14 mouse cellular contexts compared by ENCODE assay signal in genomic region chr4:136505426-136506215, GRCm38 (mm10). TPM values are rescaled to one million over a fixed set of nuclear protein-coding genes. Genes with fewer than 3 reads are reported as not detected.
DNase-seq lines count a peak whose midpoint lies in the region; ATAC-seq and TF ChIP-seq lines count a peak whose summit lies in the region.
"Had no signal": no experiment of that assay in that cellular context is flagged by ENCODE, and none has a peak within 500 bp of the region (broad histone marks: within the 10 kb centered on the region; RNA-seq: fewer than 3 reads in every experiment).

No protein-coding gene starts in this region.

- peak; percentile 45; the same call in 1 of the 2 replicates for TF ChIP-seq EP300 in lung, postnatal 0 days (IDR thresholded peaks at IDR 0.05)

- 0 out of 2 replicates have a peak overlapping the region, but pooled peaks have one; percentile 29 for H3K27ac ChIP-seq in heart, embryonic 12.5 days (ENCODE audit: poor library complexity, severe bottlenecking)
- H3K27ac ChIP-seq in heart, embryonic 11.5 days (ENCODE audit: low read depth, low read length): no peak overlapping the region
- no peak overlapping the region; the same call in 1 of the 2 replicates for H3K27ac ChIP-seq in lung, postnatal 0 days (ENCODE audit: low read length)
- no peak overlapping the region for H3K27ac ChIP-seq in cerebellum, adult 2 months (ENCODE audit: insufficient read depth, low read length)
- H3K27ac ChIP-seq: hindbrain, embryonic 15.5 days; neural tube, embryonic 15.5 days had no signal

- WGBS in heart, embryonic 12.5 days: 43% methylated on average over 2 of the region's 2 CpGs
- 46% methylated on average over 2 of the region's 2 CpGs for WGBS in heart, embryonic 11.5 days (ENCODE audit: insufficient replicate concordance)
- WGBS in lung, postnatal 0 days: 45% methylated on average over 2 of the region's 2 CpGs
- 62% methylated on average over 2 of the region's 2 CpGs for whole genome bisulfite sequencing in cerebellum, adult 2 months

- ATAC-seq in heart, embryonic 12.5 days (ENCODE audit: insufficient number of reproducible peaks, low FRiP score): no peak
- no peak for ATAC-seq in heart, embryonic 11.5 days (replicated peaks; ENCODE audit: insufficient number of reproducible peaks, low FRiP score, low TSS enrichment)
- peak; percentile 81 for ATAC-seq in lung, postnatal 0 days

- H3K36me3 ChIP-seq in heart, embryonic 12.5 days: no peaks in the 10 kb centered on the region
- no peaks in the 10 kb centered on the region for H3K36me3 ChIP-seq in heart, embryonic 11.5 days (ENCODE audit: control insufficient read depth, insufficient read depth, low read length)
- no peaks in the 10 kb centered on the region for H3K36me3 ChIP-seq in lung, postnatal 0 days (ENCODE audit: insufficient read depth, low read length)
- no peaks in the 10 kb centered on the region for H3K36me3 ChIP-seq in splenic B cell, adult 2 months (ENCODE audit: control insufficient read depth, insufficient read depth, low read length, poor library complexity, severe bottlenecking)
- H3K36me3 ChIP-seq: hindbrain, embryonic 15.5 days; neural tube, embryonic 15.5 days had no signal

- no peaks in the 10 kb centered on the region for H3K9me3 ChIP-seq in heart, embryonic 12.5 days (replicated peaks)
- no peaks in the 10 kb centered on the region for H3K9me3 ChIP-seq in heart, embryonic 11.5 days (replicated peaks; ENCODE audit: control insufficient read depth, low read length)
- no peaks in the 10 kb centered on the region for H3K9me3 ChIP-seq in lung, postnatal 0 days (ENCODE audit: low read length)
- H3K9me3 ChIP-seq: hindbrain, embryonic 15.5 days; neural tube, embryonic 15.5 days had no signal

- no peak for TF ChIP-seq POLR2A in cerebellum, adult 2 months (IDR thresholded peaks at IDR 0.05; ENCODE audit: borderline replicate concordance, insufficient read depth, low read length)

- no peaks in the 10 kb centered on the region for H3K27me3 ChIP-seq in heart, embryonic 12.5 days (replicated peaks)
- H3K27me3 ChIP-seq in heart, embryonic 11.5 days (ENCODE audit: control insufficient read depth, insufficient read depth, low read length): no peaks in the 10 kb centered on the region
- no peaks in the 10 kb centered on the region for H3K27me3 ChIP-seq in lung, postnatal 0 days (replicated peaks; ENCODE audit: insufficient read depth, low read length)
- no peaks in the 10 kb centered on the region for H3K27me3 ChIP-seq in splenic B cell, adult 2 months (ENCODE audit: control insufficient read depth, insufficient read depth, low read length, poor library complexity, severe bottlenecking)
- H3K27me3 ChIP-seq in cerebellum, adult 2 months (ENCODE audit: control insufficient read depth, insufficient read depth, low read length): no peaks in the 10 kb centered on the region
- H3K27me3 ChIP-seq: hindbrain, embryonic 15.5 days; neural tube, embryonic 15.5 days had no signal

- no peak overlapping the region for H3K4me3 ChIP-seq in heart, embryonic 12.5 days
- H3K4me3 ChIP-seq in heart, embryonic 11.5 days (ENCODE audit: low read depth, low read length): no peak overlapping the region
- H3K4me3 ChIP-seq in lung, postnatal 0 days (ENCODE audit: low read depth, low read length): no peak overlapping the region
- no peak overlapping the region for H3K4me3 ChIP-seq in cerebellum, adult 2 months (replicated peaks; ENCODE audit: insufficient read depth, low read depth, low read length)
- H3K4me3 ChIP-seq: hindbrain, embryonic 15.5 days; neural tube, embryonic 15.5 days had no signal

- H3K4me2 ChIP-seq in heart, embryonic 12.5 days: no peak overlapping the region
- H3K4me2 ChIP-seq in heart, embryonic 11.5 days: no peak overlapping the region
- no peak overlapping the region for H3K4me2 ChIP-seq in lung, postnatal 0 days (replicated peaks; ENCODE audit: low read depth, low read length)
- H3K4me2 ChIP-seq: hindbrain, embryonic 15.5 days; lung, embryonic 14.5 days; neural tube, embryonic 15.5 days had no signal

- peak; percentile 82 for DNase-seq in lung, postnatal 0 days (ENCODE audit: low spot score)
- no peak for DNase-seq in lung, postnatal 10 days
- DNase-seq in fibroblast of lung, adult 2 months (ENCODE audit: low read depth): peak; percentile 41
- peak; percentile 8 for DNase-seq in splenic B cell, adult 2 months (ENCODE audit: low read depth, low spot score)
- DNase-seq in cerebellum, adult 2 months: no peak
- no peak for DNase-seq in cerebellum, postnatal 10 days
- DNase-seq: adrenal gland, postnatal 36 days; layer of hippocampus, adult 9-11 months; lung, embryonic 14.5 days; thymus, postnatal 14 days had no signal

- H3K9ac ChIP-seq in heart, embryonic 12.5 days: no peak overlapping the region
- H3K9ac ChIP-seq in heart, embryonic 11.5 days (ENCODE audit: low read depth, low read length): no peak overlapping the region
- no peak overlapping the region for H3K9ac ChIP-seq in lung, postnatal 0 days (replicated peaks; ENCODE audit: low read depth)
- H3K9ac ChIP-seq: hindbrain, embryonic 15.5 days; lung, embryonic 14.5 days; neural tube, embryonic 15.5 days had no signal

- H3K4me1 ChIP-seq in heart, embryonic 12.5 days (replicated peaks): peaks cover 9% of the 10 kb centered on the region
- H3K4me1 ChIP-seq in heart, embryonic 11.5 days (ENCODE audit: control insufficient read depth, insufficient read depth, low read length): peaks cover 3% of the 10 kb centered on the region; the same call in 1 of the 2 replicates
- no peaks in the 10 kb centered on the region for H3K4me1 ChIP-seq in lung, postnatal 0 days (ENCODE audit: insufficient read depth, low read depth, low read length)
- H3K4me1 ChIP-seq in cerebellum, adult 2 months (ENCODE audit: control insufficient read depth, insufficient read depth, low read length): no peaks in the 10 kb centered on the region
- H3K4me1 ChIP-seq: hindbrain, embryonic 15.5 days had no signal

- TF ChIP-seq CTCF in lung, postnatal 0 days (IDR thresholded peaks at IDR 0.05): no peak
- no peak for TF ChIP-seq CTCF in cerebellum, adult 2 months (IDR thresholded peaks at IDR 0.05; ENCODE audit: borderline replicate concordance, insufficient read depth, low read depth, low read length)

RNA-seq across cellular contexts. Expression of gene Luzp1, which starts 36.1 kb away (rescaled TPM):
- polyA plus RNA-seq in heart, embryonic 12.5 days (2016; fragmentation: Nextera tagmentation; extraction: Ambion mirVana): 83.8 and 95.1 TPM in 2 replicates
- 85.8 and 108 TPM in 2 replicates for polyA plus RNA-seq in heart, embryonic 11.5 days (2014; fragmentation: Nextera tagmentation; extraction: Ambion mirVana)
- 109 and 110 TPM in 2 replicates for polyA plus RNA-seq in lung, postnatal 0 days (2015; fragmentation: Nextera tagmentation; extraction: Ambion mirVana)
- 48.0 TPM in 2 replicates for polyA plus RNA-seq in cerebellum, adult 2 months (2012; rRNA removed)

RNA-seq across cellular contexts. Expression of gene 6030445D17Rik, which starts 43.6 kb away (rescaled TPM):
- 0.24 and 0.54 TPM in 2 replicates for polyA plus RNA-seq in heart, embryonic 12.5 days (2016; fragmentation: Nextera tagmentation; extraction: Ambion mirVana)
- polyA plus RNA-seq in heart, embryonic 11.5 days (2014; fragmentation: Nextera tagmentation; extraction: Ambion mirVana): 0.25 and 0.29 TPM in 2 replicates
- 0.36 and 0.78 TPM in 2 replicates for polyA plus RNA-seq in lung, postnatal 0 days (2015; fragmentation: Nextera tagmentation; extraction: Ambion mirVana)
- polyA plus RNA-seq in cerebellum, adult 2 months (2012; rRNA removed): 0.61 and 0.67 TPM in 2 replicates

Comparison
In these comparisons a context has a peak if more than half of its experiments do, and no peak if none do; other contexts are left out.
1. DNase-seq: peak in lung, postnatal 0 days (single experiment), fibroblast of lung, adult 2 months (single experiment) and splenic B cell, adult 2 months (single experiment); none in lung, postnatal 10 days (single experiment), cerebellum, adult 2 months (0 of 2) and cerebellum, postnatal 10 days (0 of 2).